Mouse (Mus musculus): ENCODE results near the gene Cdip1.

Cdip1 gene

GRCm38 (mm10) chr16:4713861-4714710 is 76.0 kb downstream of the Cdip1 start:
- DNase-seq: no peak

- no peak for DNase-seq
Measured at GRCm38 (mm10) chr16:4711173-4711572, 78.9 kb downstream of the Cdip1 start.

GRCm38 (mm10) chr16:4705541-4705940 is 84.6 kb downstream of the Cdip1 start:
- no peak for DNase-seq

GRCm38 (mm10) chr16:4702646-4703045 is 87.4 kb downstream of the Cdip1 start:
- no peak for DNase-seq

- no peak for DNase-seq
Measured at GRCm38 (mm10) chr16:4701211-4701610, 88.9 kb downstream of the Cdip1 start.
